Mouse (Mus musculus) left cerebral cortex, postnatal 14 days (tissue): ENCODE results near the gene Zfp526. TPM values are rescaled to one million over a fixed set of nuclear protein-coding genes. Genes with fewer than 3 reads are reported as not detected.

Source experiments
- DNase-seq, 2 experiments: peaks; one replicate each; pipeline ENCODE4 v3.0.0; 2021 to 2022; ENCODE audit warnings: low spot score in 2 of 2, mixed read lengths in 1 of 2
- intact Hi-C: fragments of 180-260 bp; cut with DNase I; formaldehyde crosslinking; loops from one replicate; pipeline ENCODE4 v1.15.1; 2025
- total RNA-seq, 2 experiments: library from RNA; stranded (reverse); gene quantifications; 2 replicates each; pipeline ENCODE4 v1.2.3; 2021

The Zfp526 gene
- total RNA-seq, 2 experiments from 2014 or later = 9.2 to 10.3 TPM

DNA sequence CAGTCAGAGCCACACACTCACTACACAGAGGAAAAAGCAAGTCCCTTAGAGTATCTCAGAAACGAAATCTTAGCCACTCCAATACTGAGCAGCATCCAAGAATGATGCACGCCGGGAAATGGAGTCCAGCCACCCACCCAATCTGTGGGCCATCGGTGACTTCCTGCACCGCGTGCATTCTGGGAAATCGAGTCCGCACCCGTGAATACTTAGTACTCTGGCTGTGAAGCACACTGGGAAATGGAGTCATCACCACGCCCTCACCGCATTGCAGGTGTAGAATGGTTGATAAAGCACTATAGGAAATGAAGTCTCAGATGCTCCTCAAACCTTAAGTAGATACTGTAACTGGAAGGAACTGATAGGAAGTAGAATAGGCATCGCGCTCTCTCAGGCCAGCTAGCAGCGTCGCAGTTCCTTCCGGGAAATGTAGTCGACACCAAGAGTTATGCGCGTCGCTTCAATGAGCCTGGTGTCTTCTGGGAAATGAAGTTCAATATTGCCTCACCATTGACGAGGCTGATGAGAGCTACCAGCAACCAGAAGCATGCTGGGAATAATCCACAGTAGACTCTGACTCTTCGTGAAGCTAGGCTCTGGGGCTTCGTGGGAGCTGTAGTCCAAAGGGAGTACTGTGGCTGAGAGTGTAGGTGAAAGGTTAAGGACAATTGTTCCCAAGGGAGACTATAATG, 16.9 kb downstream of the Zfp526 start:
- intact Hi-C loops = loop anchor here (2.0 kb wide), 1 partner anchor 79 kb away; the partner anchor contains the start of gene Megf8
- peak; percentile 95 to 97 for DNase-seq

DNA sequence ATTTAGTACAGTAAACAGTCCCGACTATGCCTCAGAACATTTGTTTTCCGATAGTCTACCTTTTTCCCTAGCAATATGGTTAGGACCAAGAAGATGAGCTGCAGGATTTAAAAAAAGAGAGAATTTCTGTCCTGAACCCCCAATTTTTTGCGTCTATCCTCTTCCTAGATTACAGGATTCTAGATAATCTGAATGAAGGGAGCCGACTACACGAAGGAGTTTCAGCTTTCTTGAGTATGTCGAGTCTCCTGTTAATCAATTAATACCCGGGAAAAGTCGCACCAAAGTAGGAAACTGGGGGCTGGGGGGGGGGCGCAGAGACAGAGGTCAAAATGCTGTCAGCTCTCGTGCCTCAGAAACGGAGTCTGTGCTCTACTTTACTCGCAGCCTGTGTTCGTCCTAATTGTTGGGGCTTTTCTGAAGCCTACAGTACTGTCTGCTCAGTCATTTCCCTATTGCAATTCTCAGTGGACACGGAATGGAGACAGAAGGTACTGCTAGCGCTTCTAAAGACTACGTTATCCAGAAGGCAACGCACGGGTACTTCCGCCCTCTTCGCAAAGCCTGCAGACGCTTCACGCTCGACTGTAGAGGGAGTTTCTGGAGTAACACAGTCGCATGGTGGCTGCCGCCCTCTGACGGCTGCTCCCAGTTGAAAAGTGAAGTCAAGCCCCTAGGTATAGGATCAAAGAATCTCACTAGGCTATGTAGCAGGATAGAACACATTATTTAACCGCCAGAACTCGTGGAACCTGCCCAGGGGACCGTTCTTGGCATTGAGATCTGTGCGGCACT, 17.8 kb downstream of the Zfp526 start:
- intact Hi-C loops = loop anchor here (2.0 kb wide), 1 partner anchor 78 kb away; the partner anchor contains the start of gene Megf8
- DNase-seq = peak; percentile 89 to 93

- intact Hi-C loops = no loop called here
- DNase-seq = no peak
These were observed 19.4 kb downstream of the Zfp526 start for GRCm38 (mm10) chr7:25240631-25241030.

DNA sequence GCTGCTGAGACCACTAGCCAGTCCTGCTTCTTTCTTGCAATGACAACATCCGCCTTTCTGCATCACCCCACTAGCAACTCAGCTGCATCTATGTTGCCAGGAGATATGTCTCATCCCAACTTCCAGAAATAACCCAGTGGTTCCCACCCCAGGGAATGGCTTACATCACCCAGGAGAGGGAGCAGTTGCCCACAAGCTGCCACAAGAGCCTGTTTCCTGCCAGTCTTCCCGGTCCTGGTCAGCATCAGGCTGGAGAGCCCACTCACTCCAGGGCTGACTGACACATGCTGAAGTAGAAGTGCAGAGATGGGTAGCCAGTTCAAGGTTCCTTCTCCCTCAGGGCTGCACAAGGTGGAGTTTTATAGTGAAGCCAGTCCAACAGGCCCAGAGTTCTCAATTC, 19.8 kb downstream of the Zfp526 start:
- DNase-seq = peak; percentile 82 to 94
- intact Hi-C loops = no loop called here

DNA sequence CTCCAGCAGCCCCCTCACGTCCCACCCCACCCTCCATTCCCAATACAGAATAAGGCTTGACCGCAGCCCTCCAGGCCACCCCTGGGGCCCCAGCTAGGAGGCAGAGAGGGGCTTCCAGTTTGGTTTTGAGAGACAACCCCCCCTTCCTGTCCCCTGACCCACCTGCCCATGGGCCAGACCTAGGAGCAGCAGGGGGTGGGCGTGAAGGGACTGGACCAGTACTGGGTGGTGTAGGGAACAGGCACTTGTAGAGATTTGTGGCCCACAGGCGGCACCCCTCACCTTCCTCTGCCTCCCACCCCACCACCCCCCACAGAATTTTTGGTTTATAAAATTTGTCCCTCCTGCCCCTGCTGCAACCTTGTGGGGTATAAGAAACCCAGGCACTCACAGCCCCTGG, 22.1 kb downstream of the Zfp526 start:
- intact Hi-C loops = no loop called here
- no peak for DNase-seq

DNA sequence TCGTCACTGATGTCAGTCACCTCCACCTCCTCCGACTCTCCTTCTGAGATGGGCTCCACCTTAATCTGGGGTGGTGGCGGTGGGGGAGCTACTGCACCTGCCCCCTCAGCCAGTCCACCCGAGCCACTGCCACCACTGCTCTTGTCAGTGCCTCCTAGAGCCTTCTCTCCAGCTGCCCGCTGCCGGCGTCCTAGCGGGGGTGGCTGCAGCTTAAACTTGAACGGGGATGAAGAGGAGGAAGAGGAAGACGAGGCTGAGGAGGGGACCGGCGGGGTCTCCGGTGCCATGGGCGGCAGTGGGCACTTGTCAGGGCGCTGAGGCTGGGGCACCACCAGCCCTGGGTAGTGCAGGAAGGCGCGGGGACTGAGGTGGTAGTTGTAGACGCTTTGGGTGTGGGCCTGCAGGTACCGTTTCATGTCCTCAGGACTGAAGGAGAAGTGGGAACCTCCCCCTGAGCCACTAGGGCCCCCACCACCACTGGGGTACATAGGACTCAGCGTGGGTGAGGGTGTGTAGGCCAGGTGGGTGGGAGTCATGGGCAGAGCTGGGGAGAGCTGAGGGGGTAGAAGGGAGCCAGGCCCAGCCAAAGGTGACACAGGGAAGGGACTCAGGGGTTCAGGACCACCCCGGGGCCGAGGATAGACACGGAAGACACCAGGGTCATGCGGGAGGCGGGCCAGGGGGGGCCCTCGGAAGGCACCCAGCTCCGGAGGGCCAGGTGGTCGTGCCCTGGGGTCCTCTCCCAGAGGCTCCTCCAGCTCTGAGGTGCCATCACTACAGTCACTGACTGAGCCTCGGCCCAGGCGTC, 23.5 kb downstream of the Zfp526 start:
- DNase-seq = no peak
- intact Hi-C loops = no loop called here

GRCm38 (mm10) chr7:25246079-25246758, 25.0 kb downstream of the Zfp526 start:
- peak in 1 of 2 experiments; percentile 81 for DNase-seq
- intact Hi-C loops = no loop called here

DNA sequence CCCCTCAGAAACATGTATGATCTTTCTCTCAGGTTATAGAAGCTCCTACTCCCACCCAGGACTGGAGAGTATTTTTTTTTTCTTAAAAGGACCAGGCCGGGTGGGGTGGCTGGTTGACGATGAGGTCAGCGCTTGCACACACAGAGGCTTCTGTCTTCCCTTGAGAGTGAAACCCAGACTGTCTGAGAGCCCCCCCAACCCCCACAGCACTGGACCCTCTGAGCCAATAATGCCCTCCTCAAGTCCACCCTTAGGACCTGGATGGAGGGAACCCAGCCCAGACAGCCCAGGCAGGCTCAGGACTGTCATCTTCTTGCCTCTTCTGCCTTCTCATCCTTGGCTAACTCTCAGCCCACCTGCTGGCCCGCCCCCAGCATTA, 25.5 kb downstream of the Zfp526 start:
- intact Hi-C loops = no loop called here
- DNase-seq = no peak

DNA sequence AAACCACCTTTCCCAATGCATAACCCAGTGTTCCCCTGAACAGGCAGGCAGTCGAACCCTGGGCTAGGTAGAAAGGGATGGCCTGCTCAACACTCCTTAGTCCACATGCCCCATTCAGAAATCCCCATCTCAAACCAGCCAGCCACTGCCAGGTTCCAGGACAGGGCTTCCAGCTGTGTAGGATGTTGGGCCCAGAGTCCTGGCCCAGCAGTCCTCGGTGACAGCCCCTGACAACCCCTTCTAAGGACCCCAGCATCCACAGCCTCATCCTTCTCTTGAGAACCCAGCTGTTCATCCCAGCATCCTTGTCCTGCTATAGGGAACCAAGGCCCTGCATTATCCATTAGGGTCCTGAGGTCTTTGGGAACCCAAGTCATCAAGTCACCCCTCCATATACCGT, 26.3 kb downstream of the Zfp526 start:
- no peak for DNase-seq

GRCm38 (mm10) chr7:25248018-25248647, 26.9 kb downstream of the Zfp526 start:
- peak; percentile 81 to 88 for DNase-seq
- intact Hi-C loops = loop anchor here (2.0 kb wide), 1 partner anchor 31 kb away; no protein-coding TSS in a partner anchor

More for the DNA sequence above, 26.3 kb downstream of the Zfp526 start:
- intact Hi-C loops = no loop called here

GRCm38 (mm10) chr7:25248846-25249313, 27.7 kb downstream of the Zfp526 start:
- no peak for DNase-seq
- intact Hi-C loops = loop anchor here (2.0 kb wide), 1 partner anchor 30 kb away; no protein-coding TSS in a partner anchor

DNA sequence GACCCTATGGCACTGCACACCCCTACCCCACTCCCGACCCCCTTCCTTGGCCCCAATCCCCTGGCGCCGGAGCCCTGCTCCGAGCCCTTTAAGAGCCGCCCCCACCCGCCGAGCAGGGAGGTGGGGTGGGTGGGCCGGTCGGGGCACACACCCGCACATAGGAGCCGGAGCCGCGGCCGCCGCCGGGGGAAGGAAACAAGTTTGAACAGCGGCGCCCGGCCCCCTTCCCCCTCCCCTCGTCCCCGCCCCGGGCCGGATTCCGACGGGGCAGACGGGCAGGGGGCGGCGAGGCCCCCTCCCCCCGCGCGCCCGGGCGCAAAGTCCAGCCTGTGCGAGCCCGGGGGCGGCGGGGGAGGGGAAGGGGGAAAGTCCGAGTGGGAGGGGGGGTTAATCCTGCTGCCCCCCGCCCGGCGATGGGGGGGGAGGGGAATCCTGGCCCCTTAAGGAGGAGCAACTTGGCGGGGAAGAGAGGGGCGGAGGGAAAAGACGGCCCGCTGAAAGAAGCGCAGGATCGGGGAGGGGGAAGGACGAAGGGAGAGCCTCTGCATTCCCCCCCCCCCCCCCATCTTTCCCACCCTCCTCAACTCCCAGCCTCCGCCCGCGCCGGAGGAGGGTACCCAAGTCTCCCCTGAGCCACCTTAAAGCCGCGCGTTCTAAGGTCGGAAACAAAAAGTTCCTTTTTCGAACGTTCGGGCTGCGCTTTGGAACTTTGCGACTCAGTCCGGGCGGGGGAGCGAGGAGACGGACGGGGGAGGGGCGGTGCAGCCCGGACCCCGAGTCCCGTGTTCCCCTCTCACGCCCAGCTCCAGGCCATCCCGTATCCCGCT, 28.3 kb downstream of the Zfp526 start:
- DNase-seq = peak; percentile 68 to 81
- intact Hi-C loops = loop anchor here (2.0 kb wide), 1 partner anchor 29 kb away; no protein-coding TSS in a partner anchor

DNA sequence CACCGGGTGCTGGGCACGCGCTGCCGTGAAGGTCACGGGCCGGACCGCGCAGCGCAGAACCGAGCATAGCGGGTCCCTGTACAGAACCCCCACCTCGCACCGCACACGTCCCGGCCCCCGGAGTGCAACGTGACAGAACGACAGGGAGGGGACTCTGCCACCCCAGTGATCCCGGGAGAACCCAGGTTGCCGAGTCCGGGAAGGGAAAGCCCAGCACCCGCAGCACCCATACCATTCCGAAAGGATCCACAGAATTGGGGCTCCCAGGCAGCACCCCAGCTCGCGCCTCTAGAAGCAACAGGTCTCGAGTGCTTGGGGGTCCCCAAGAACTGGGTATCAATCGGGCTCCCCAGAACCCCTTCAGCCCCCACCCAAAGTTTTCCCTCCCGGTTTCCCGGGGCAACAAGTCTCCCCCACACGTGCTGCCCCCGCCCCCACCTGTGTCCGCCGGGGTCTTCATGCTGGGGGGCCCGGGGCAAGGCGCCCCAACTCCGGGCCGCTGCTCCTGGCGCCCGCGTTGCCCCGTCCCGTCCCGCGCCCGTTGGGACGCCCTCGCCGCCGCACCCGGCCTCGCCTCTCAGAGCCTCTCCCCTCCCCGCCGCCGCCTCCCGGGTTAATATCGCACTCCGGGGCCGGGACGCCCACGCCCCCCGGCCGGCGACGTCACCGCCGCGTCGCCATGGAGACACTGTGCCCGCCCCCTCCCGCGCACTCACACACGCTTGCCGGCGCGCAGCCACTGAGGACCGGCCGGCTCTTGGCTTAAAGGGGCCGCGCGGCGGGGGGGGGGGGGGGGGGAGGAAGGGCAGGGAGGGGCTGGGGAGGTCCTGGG, 29.1 kb downstream of the Zfp526 start, which contains the start of gene Erf:
TSS of gene Erf (minus strand) at position 621 of the 832 bp plus-strand sequence.
- peak; percentile 96 to 97 for DNase-seq
- intact Hi-C loops = no loop called here

GRCm38 (mm10) chr7:25251071-25251791, 30.0 kb downstream of the Zfp526 start:
- intact Hi-C loops = no loop called here

DNA sequence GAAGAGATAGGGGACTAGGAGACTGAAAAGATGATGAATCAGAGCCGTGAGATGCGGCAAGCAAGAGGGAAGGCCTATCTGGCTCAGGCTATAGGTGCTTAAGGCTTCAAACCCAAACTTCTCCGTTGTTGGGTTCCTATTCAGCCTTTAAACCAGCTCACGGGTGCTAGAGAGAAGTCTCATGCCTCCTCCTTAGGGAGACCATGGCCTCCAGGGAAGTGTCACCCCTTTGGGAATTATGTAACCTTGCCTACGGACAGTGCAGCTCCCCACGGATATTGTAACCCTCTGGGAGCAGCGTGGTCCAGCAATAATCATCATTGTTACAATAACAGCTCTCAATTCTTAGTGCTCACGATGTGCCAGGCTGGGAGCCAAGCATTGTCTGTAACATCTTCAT, 30.6 kb downstream of the Zfp526 start:
- DNase-seq = no peak
- intact Hi-C loops = no loop called here

More at GRCm38 (mm10) chr7:25251071-25251791, 30.0 kb downstream of the Zfp526 start:
- no peak for DNase-seq

- no peak for DNase-seq
- intact Hi-C loops = no loop called here
These were observed 40.7 kb downstream of the Zfp526 start for GRCm38 (mm10) chr7:25261896-25262295.
